Mouse (Mus musculus) 3T3-L1 (cell line): Measurements from ENCODE around the gene Ocln.
"Not testable (repeated sequence)": the region's sequence is repeated elsewhere in the genome, so short reads cannot be mapped to it uniquely, and the experiment has no call there.

ENCODE experiments used
- DNase-seq: peaks from one replicate; pipeline ENCODE4 v3.0.0-alpha.2; 2015; ENCODE audit warnings: low read depth, low spot score

Gene Ocln

DNA sequence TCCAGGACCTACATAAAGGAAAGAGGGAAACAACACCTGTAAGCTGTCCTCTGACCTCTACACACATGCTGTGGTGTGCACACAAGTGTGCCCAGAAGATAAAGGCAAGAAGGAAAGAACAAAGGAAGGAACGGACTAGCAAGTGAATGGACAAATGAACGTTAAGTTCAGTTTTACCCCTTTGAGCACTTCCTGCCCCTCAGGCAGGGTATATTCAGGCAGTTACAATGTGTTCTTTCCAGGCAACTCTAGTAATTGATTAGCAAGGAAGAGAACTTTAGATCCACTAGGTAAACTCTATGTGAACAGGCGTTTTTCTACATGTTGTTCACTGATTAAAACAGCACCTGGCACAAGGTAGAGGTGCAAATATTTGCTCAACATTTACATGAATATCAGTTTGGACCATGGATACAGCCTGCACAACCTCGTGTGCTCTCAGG lies 8.3 kb downstream of the Ocln start:
- DNase-seq = no peak

DNA sequence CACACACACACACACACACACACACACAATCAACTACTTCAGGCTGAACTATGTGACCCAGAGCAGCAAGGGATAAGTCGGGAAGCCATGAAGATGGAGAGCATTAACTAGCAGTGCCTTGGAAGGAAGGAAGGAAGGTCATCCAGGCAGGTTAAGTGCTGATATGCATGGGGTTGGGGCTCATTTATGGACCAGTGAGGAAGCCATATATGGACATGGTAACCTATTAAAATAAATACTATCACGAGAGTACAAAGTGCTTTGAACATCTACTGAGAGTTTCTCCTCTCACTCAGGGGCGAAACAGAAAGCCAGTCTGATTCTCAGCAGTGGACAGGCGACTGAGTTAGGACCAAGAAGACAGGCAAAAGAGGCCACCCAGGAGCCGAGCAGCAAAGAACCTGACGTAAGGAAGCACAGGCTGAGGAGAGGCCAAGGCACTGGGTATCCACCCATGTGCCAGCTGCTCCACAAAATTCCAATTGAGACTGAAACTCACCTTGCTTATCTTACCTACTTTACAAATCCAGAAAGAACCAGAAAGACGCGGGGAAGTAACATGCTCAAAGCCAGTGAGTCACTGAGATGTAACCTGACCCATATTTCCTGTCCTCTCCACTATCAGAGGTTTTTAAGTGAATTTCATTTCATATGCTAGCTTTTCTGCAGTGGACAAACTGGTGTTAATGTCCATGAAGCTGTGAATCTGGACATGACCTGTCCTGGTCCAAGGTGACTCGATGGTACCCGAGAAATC lies 9.3 kb downstream of the Ocln start:
- peak; percentile 38 for DNase-seq

DNA sequence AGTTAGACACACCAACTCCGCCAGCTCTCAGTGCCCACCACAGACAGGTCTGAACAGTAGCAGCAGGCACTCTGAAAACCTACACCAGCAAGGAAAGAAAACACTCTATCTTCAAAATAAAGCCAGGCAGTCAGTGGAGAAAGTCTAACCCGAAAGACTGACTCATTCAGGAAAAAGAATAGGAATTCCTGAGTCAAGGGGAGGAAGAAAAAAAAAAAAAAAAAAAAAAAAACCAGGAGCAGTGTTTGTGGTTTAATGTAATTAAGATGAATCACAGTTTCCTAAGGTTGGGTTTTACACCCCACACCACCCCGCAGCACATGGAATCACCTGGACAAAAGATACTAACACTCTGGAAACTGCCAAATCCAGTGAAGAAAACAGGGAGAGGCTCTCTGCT lies 16.4 kb downstream of the Ocln start:
- DNase-seq = peak; percentile 57

DNA sequence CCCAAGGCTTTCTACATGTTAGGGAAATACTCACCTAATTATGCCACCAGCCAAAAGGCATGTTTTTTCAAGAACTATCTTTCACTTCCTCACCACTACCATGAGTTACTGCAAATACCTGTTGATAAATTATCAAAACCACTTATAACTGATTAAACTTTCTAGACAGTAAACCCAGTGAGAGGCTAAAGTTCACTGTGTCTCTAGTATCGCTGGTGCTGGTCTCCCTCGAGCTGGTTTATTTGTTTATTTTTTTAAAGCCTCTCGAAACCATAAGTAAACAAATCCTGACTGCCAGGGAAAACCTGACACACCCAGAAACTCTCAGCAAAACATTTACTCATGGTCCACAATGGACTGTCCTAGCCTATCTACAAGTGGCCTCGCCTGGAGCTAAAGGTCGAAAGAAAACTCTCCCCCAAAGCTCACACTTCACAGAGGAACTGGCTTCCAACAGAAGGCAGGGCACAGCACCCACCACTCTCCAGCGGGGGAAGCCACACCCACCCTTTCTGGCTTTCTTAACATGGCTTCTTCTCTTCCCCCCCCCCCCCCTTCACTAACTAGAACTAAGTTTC lies 19.6 kb downstream of the Ocln start:
- no peak for DNase-seq

DNA sequence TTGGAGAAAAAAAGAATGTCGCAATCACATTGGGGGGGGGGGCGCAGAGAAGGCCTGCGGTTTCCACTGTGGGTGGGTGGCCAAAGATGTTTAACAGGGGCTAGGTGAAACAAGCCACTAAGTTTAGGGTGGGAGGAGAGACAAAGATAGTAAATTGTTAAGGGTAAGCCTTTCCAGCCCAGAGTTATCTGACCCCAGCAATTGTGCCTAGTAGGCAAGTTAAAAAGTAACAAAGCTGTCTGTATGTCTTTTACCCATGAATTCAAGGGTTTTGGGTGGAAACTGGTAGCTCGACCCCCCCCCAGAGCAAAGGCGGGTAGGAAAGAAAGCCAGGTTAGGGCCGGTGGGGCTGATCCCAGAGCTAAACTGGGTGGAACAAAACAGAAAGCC lies 25.9 kb downstream of the Ocln start:
- DNase-seq = no peak

DNA sequence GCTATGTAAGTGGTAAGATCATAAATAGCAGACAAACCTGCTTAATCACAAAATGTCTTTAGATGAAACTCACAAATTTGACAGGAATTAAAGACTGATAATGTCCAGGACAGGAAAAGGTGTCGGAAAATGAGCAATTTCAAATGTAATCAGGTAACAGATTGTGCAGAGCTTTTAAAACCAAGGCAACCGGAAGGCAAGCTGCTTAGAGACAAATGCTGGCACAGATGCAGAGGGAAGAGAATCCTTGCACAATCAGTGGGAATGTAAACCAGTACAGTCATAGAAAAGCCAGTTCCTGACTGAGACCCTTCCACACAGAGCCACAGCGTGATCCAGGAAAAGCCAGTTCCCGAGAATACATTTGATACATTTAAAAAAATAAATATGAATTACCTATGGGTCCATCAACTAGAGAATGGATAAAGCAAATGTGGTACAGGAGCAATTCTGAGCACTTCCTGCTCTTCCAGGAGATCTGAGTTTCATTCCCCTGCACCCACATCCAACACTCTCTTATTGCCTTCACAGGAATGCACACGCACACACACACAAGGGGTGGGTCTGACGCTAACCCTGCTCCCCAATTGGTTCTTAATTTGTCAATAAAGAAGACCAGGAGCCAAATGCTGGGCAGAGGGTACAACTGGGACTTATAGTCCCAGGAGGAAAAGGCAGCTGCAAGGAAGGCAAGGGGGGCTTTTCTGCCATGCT lies 26.4 kb downstream of the Ocln start:
- DNase-seq = peak; percentile 20

DNA sequence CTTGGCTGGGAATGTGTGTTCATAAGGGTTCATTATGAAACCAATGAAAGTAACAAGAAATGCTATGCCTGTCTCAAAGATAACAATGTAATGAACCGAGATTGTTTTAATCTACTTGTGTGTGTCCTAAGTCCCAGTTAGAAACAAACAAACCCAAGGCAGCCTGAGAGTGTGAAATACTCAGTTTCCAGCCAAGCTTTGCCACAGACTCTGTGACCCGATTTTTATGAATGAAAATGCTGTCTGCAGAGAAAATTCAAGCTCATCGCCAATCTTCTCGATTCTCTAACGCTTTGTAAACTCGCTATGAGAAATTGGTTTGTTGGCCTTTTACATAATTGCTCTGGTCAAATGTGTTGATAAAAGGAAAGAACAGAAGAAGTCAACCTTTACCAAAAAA lies 27.6 kb downstream of the Ocln start:
- no peak for DNase-seq

DNA sequence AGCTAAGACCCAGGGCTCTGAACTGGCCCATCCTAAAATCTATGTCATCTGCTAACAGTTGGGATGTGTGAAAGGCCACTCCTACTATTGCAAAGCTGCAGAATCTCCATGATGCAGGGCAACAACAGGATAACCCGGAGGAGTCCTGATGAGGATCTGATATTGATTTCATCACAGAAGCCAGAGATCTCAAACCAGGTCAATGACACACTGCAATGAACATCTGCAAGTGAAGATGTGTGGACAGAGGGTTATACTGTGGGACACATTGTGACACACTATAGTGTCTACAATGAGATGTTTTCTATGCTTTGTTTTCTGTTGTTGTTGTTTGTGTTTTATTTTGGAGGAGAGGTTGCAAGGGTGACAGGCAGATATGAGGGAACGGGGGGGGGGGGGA lies 28.8 kb downstream of the Ocln start:
- no peak for DNase-seq

DNA sequence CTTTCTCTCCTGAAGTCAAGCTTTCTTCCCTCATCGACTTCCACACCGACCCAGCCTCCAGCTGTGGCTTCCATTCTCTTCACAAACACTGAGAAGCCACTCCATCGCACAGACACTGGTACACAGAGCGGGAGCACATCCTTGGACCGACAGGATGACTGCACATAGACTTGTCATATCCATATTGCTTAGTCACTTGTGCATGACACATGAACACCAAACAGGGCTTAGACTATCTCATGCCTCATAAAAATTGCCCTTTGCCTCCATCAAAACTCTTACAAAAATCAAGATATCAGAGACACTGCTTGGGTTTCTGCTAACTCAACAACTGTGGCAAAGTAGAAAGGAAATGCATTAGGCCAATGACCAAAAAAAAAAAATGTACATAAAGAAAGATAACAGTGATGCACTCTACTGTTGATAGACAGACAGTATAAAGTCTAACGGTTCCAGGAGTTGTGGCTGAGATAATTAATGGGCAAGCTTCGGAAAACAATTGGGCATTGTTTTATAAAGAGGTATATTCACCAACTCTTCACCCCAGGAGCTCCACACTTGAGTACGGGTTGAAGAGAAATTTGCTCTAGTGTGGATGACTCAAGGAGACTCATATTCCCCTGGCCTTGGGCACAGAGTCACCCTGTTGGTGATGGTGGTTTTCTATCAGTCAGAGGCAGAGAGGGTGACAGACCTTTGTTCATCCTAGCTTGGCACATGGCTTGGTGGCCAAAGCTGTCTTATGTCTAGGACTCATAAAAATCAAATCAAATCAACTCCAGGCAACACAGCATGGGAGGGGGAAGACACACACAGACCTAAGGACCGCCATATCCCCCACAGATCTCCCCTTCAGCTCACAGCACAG lies 30.6 kb downstream of the Ocln start:
- no peak for DNase-seq

DNA sequence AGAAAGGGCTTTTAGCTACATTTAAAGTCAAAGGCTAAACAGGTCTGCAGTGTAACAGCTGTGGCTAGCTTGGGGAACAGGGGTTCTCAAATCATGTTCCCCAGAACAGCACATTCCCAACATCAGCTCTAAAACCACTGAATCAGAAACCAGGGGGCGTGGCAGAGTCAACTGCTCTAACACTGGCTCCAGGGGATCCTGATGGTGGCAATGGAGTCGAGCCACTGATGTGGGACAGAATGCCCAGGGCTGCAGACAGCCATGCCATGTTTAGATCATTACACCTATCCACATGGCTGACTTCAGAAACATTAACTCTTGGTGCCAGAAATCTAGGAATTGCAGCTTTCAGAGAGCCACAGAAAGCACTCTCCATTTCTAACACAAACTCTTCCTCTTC lies 33.4 kb downstream of the Ocln start:
- DNase-seq = no peak

DNA sequence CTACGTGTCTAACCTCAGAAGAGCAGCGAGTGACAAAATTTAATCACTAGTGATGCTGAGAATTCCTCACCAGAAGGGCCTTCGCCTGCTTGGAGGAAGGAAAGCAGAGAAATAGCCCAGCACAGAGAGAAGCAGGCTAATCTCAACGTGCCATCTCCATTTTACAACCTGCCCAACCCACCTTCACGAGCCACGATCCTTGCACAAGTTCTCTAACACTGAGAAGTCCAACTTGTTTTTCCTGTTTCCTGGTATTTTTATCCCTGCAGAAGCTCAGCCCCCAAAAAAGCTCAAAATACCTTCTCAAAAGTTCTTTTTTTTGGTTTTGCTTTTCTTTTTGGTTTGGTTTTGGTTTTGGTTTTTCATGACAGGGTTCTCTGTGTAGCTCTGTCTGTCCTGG lies 34.3 kb downstream of the Ocln start:
- DNase-seq = no peak

DNA sequence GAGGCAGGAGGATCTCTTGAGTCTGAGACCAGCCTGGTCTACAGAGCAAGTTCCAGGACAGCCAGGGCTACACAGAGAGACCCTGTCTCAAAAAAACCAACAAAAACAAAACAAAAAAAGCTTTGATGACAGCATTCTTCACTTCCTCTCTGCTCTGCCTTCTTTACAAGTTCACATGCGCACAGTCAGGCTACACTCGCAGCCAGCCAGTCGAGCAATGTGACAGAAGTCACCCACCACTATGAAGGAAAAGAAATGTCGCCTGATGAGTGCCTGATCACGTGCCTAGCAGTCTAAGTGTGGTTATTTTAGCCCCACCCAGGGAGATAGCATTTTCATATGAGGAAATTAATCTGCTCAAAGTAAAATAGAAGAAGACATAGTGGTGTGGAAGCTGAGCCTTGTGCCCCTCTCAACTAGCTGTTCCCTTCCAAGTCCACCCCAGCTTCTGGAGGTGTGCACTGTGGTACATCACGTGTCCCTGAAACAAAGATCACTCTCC lies 34.8 kb downstream of the Ocln start:
- DNase-seq = no peak

DNA sequence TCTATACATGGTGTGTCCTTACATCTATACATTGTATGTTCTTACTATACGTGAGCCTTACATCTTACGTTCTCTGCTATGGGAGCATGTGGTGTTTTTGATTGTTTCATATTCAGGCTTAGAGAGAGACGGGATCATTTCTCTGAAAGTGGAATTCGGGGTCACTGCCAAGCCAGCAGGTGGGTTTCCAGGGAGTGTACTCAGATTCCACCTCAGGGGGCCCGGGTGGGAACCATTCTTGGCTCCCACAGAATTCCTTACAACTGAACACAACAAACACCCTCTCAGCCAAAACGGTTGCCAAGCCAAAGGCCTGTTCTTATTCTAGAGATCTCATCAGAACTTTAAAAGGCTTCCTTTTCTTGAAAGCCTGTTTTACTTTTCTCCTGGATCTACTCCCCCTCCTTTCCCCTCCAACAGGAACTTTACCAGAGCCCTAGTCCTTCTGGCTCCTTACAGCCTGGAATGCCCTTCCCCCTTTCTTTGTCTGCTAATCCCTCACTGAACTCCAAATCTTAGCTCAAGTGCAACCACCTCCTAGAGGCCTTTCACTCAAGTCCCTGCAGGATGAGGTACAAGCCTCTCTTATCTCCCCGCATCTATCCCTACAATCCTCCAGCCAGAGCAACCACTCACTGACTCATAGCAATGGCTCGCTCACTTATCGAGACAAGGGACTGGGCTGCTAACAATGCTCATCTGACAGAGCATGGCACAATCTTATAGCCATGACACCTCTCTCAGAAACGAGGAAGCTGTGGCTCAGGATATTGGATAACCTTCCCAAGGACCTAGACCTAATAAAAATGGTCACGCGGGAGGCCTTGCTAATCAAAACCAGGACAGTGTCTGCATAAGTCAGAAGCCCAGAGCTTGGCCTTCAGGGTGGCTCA lies 36.1 kb downstream of the Ocln start:
- peak; percentile 76 for DNase-seq

DNA sequence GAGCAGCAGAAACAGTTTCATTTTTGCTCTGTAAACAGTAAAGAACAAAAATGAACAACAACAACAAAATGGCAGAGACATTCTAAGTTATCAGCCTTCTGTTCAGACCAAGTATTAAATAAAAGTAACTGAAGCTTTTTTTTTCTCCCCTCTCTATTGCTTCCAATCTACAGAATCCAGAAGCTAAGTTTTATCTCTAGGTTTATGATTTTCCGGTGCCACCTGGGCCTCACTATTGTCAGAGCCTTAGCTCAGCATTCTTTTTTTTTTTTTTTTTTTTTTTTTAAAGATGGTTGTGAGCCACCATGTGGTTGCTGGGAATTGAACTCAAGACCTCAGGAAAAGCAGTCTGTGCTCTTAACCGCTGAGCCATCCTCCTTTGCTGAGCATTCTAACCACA lies 39.7 kb downstream of the Ocln start:
- DNase-seq = no peak

DNA sequence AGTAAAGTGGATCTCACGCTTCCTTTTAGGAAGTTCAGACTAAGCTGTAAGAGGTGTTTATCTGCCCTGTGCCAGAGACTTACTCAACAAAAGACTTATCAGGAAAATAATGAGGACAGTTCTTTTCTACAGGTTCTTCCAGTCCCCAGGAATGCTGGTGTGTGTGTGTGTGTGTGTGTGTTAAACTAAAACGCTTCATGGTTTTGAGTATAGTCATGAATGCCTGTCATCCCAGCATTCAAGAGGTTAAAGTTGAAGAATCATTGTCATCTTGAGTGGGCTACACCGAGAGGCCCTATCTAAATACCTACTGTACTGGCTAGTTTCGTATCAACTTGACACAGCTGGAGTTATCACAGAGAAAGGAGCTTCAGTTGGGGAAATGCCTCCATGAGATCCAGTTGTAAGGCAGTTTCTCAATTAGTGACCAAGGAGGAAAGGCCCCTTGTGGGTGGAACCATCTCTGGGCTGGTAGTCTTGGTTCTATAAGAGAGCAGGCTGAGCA lies 40.6 kb downstream of the Ocln start:
- no peak for DNase-seq

DNA sequence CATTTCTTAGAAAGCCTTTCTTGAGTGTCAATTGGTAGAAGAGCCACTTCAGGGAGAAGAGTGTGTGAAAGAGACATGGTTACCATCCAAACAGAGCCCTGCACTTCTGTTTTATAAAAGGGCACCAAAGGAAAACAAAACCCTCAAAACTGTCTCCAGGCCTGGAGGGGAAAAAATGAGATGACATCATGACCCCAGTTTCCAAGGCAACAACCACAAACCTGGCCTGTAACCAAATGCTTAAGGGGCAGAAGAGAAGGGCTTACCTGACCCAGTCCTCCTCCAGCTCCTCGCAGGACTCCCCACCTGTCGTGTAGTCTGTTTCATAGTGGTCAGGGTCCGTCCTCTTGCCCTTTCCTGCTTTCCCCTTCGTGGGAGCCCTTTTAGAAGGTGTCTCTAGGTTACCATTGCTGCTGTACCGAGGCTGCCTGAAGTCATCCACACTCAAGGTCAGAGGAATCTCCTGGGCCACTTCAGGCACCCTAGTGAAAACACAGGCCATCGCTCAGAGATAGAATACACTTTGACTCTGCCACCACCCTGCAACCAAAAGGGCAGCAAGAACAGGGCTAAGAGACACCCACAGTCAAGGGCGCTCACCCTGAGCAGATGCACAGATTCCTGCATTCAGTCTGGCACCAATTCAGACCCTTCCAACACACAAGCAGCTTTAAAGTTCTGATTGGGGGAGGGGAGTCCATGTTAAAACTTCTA lies 41.2 kb downstream of the Ocln start:
- no peak for DNase-seq

DNA sequence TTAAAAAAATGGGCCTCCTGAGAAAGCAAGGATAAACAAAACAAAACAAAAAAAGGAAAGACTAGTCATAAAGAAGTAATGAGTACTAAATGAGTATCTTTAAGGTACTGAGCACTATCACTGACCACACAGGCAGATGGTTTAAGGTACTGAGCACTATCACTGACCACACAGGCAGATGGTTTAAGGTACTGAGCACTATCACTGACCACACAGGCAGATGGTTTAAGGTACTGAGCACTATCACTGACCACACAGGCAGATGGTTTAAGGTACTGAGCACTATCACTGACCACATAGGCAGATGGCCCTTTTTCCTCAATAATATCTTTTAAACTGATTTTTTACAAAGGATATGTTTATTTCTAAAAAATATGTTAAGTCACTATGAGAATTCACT lies 52.9 kb downstream of the Ocln start:
- DNase-seq = not testable (repeated sequence)

DNA sequence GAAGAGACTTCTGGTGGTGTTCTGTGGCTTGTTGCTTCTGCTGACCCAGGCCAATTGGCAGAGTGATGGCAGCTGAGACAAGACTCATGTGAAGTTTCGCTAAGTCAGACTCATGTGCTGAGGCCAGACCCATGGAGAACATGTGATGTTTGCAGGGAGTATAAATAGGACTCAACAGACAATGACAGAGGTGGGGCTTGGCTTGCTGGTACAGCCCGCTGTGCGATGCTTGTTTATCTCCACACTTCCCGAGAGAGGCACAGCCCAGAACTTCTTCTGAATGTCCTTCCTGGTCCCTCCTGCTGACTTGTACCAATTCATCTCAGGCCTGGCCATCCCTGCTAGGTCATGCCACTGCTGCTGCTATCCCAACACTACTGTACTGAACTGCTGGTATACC lies 57.2 kb downstream of the Ocln start:
- no peak for DNase-seq

DNA sequence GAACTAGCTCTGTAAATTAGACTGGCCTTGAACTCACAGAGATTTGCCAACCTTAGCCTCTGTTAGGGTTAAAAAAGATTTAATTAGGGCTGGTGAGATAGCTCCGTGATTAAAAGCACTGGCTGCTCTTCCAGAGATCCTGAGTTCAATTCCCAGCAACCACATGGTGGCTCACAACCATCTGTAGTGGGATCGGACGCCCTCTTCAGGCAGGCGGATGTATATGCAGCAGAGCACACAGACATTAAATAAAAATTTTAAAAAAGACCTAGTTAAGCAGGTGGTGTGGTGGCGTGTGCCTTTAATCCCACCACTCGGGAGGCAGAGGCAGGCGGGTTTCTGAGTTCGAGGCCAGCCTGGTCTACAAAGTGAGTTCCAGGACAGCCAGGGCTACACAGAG lies 58.1 kb downstream of the Ocln start:
- not testable (repeated sequence) for DNase-seq

DNA sequence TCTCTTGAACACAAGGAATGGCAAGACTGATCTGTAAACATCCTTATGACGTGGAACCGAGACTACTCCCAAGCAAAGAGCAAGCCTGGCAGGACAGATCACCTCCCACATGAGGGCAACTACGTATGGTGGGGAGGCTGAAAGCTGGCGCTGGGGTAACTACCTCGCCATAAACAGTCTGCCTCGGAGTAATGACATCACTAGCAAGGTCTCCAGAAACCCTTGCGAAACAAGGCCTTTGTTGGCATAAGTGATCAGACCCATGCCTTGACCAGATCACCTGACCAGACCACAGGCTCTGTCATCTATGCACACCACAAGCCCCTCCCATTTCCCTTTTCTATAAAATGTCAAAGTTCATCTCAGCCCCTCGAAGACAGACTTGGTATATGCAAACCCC lies 59.2 kb downstream of the Ocln start:
- no peak for DNase-seq
